Mouse (Mus musculus) forebrain, postnatal 0 days (tissue): ENCODE data around the gene Clec16a. TPM values are rescaled to one million over a fixed set of nuclear protein-coding genes. Genes with fewer than 3 reads are reported as not detected.
A peak's percentile ranks its signal among the peaks of the same experiment; 100 is the strongest.

ENCODE experiments used
- ATAC-seq: fragments of 200-750 bp; cut with Nextera tagmentation; 2 replicates; pipeline ENCODE4 v1.8.0; 2017; ENCODE audit warnings: mild to moderate bottlenecking, moderate library complexity
- DNase-seq: peaks from one replicate; pipeline ENCODE4 v3.0.0-alpha.2; 2015
- H3K27ac ChIP-seq: fragments of 300-500 bp; sonication (generic); 2 replicates; pipeline ENCODE4 v1.5.1; 2014; ENCODE audit warnings: low read depth, mild to moderate bottlenecking, antibody characterized with exemption, low read length, moderate library complexity, mixed read lengths
- H3K27me3 ChIP-seq: fragments of 300-500 bp; sonication (generic); 2 replicates; pipeline ENCODE4 v1.6.1; 2014; ENCODE audit warnings: mild to moderate bottlenecking, low read length, mixed read lengths; ENCODE audit not compliant: insufficient read depth
- H3K36me3 ChIP-seq: fragments of 300-500 bp; sonication (generic); 2 replicates; pipeline ENCODE4 v1.6.1; 2014; ENCODE audit warnings: mild to moderate bottlenecking, moderate library complexity; ENCODE audit not compliant: insufficient read depth
- H3K4me1 ChIP-seq: fragments of 300-500 bp; sonication (generic); 2 replicates; pipeline ENCODE4 v1.6.1; 2014; ENCODE audit warnings: antibody characterized with exemption; ENCODE audit not compliant: insufficient read depth
- H3K4me2 ChIP-seq: fragments of 300-500 bp; sonication (generic); 2 replicates; pipeline ENCODE4 v1.6.1; 2014; ENCODE audit warnings: low read depth, mild to moderate bottlenecking, moderate library complexity
- H3K4me3 ChIP-seq: fragments of 300-500 bp; sonication (generic); 2 replicates; pipeline ENCODE4 v1.5.1; 2014; ENCODE audit warnings: low read depth, low read length, mixed read lengths
- H3K9ac ChIP-seq: fragments of 300-500 bp; sonication (generic); 2 replicates; pipeline ENCODE4 v1.6.1; 2014; ENCODE audit warnings: mild to moderate bottlenecking
- H3K9me3 ChIP-seq: fragments of 300-500 bp; sonication (generic); 2 replicates; pipeline ENCODE4 v1.6.1; 2016; ENCODE audit warnings: low read length
- CTCF ChIP-seq: sonication (generic); IDR thresholded peaks from 2 replicates; pipeline ENCODE4 v1.5.1; 2016; ENCODE audit warnings: antibody characterized with exemption, control low read depth, low read depth
- WGBS: fragments of 180-500 bp; shearing (Covaris S2); extraction: QIAGEN DNeasy Blood & Tissue Kit; methylation state at CpG from one replicate; pipeline ENCODE4 v1.1.7; 2014; 5-methylcytosine and 5-hydroxymethylcytosine counted together
- polyA plus RNA-seq: library from polyadenylated mRNA; unstranded; fragments of >200 nt; fragmentation: Nextera tagmentation; extraction: Ambion mirVana; gene quantifications from 2 replicates; pipeline ENCODE4 v1.2.1, GENCODE M21; 2015
- total RNA-seq: library from RNA; depleted of rRNA; stranded (reverse); fragments of >200 nt; gene quantifications from 2 replicates; pipeline ENCODE4 v1.2.3, GENCODE M21; 2014; rRNA removed

Clec16a gene
- total and polyA plus RNA-seq, 2 experiments from 2014 or later = 52.3 to 65.8 TPM

DNA sequence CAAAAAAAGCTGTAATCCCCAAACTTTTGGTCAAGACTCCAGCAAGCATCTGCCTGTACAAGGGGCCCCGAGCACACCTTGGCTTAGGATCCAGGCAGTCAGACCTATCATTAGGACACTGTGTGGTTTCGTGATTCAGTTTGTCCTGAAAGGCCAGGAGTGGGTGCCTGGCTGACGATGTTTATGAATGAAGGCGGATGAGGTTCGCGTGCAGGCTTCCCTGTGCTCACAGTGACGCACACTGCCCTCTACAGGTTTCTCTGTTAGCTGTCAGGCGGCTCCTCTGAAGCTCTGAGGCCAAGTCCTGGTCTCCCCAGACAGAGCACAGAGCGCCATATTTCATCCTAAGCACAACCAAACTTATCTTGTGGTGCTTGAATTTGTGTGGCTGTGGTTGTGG, 241.1 kb downstream of the Clec16a start:
- H3K4me1 ChIP-seq = no peaks in the 10 kb centered on the region
- ATAC-seq = peak; percentile 62
- peak overlapping the region; percentile 64 for H3K4me3 ChIP-seq
- TF ChIP-seq CTCF = peak; percentile 91
- H3K4me2 ChIP-seq = peak overlapping the region; percentile 99
- peak; percentile 92 for DNase-seq
- no peaks in the 10 kb centered on the region for H3K36me3 ChIP-seq
- H3K27ac ChIP-seq = peak overlapping the region; percentile 76
- no peaks in the 10 kb centered on the region for H3K9me3 ChIP-seq
- WGBS = 0% methylated on average over 9 of the region's 9 CpGs
- H3K9ac ChIP-seq = peak overlapping the region; percentile 62
- peaks cover 5% of the 10 kb centered on the region; the same call in 1 of the 2 replicates for H3K27me3 ChIP-seq

DNA sequence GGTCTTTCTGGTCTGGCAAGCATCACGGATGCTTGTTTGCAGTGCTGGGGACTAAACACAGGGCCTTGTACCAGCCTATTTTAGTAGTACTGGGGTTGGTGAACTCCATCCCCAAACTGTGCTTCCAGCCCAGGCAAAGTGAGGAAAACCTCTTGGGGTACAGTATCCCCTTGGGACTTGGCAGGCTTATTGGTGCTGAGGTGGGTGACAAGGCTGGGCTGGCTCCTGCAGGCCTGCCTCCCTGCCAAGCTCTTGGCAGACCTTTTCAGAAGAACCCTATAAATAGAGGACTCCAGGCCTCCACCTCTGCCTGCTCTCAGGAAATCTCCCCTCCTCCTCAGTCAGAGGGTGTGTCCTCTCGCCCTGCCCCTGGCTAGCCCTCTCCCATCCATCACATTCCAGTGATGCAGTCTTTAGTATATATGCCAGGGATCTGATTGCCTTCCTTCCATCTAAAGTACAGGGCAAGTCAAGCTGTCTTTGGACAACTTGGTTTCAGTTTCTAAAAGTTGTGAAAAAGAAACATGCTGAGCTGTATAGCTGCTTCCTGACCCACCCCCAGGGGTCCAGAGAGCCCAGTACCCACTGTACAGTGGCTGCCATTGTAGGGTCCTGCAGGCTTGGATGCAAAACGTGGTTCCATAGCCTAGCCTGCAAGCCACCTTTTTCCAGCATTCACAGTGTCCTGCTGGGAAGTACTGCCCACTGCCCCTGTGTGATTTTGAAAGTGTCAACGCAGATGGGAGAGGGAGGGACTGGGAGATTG, 241.8 kb downstream of the Clec16a start:
- DNase-seq = no peak
- WGBS = 73% methylated on average over 4 of the region's 4 CpGs
- H3K4me2 ChIP-seq = no peak overlapping the region

DNA sequence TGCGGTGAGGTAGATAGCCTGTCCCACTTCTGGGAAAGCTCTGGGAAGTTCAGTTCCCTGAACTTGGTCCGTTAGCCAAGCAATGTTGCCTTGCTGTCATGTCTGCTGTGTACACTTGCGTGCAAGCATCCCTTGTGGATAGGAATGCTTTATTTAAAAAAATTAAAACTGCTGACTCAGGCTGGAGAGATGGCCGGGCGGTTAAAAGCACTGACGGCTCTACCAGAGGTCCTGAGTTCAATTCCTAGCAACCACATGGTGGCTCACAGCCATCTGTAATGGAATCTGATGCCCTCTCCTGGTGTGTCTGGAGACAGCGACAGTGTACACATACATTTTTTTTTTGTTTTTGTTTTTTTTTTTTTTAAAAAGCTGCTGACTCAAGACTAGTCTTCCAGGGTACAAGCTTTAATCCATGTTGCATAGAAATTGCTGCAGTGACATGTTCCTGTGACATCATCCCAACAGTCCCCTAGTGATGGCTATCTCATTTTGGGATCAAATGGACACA, 242.5 kb downstream of the Clec16a start:
- no peak overlapping the region for H3K9ac ChIP-seq
- no peaks in the 10 kb centered on the region for H3K36me3 ChIP-seq
- H3K27ac ChIP-seq = no peak overlapping the region
- 86% methylated on average over 7 of the region's 7 CpGs for WGBS
- H3K27me3 ChIP-seq = peaks cover 5% of the 10 kb centered on the region; the same call in 1 of the 2 replicates
- no peak overlapping the region for H3K4me3 ChIP-seq
- no peak for TF ChIP-seq CTCF
- no peak for ATAC-seq
- H3K4me1 ChIP-seq = no peaks in the 10 kb centered on the region
- no peaks in the 10 kb centered on the region for H3K9me3 ChIP-seq
- H3K4me2 ChIP-seq = no peak overlapping the region
- DNase-seq = no peak

More for the DNA sequence above, 241.8 kb downstream of the Clec16a start:
- Histone ChIP-seq H3K4me3 (no peak overlapping the region), H3K9me3 (no peaks in the 10 kb centered on the region), H3K27me3 (peaks cover 5% of the 10 kb centered on the region; the same call in 1 of the 2 replicates), H3K36me3 (no peaks in the 10 kb centered on the region), H3K27ac (no peak overlapping the region), H3K9ac (no peak overlapping the region), H3K4me1 (no peaks in the 10 kb centered on the region)
- ATAC-seq = no peak
- TF ChIP-seq CTCF = no peak

DNA sequence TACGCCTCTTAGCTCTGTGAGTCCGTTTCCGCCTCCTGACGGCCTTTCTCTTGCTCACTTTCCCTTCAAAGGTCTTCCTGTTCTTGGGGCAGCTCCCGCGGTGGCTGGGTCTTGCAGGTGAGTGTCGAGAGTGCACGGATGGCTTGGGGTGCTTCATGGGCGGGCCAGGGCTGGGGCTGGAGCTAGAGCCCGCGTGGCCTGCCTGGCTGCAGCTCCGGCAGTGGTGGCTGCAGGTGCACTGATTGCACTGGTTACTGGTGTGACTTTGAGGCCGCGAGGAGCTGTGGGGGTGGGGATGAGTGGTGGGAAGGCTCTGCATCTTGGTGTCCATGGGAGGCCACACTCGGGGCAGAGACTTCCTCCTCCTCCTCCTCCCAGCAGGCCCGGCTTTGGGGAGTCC, 243.1 kb downstream of the Clec16a start, which contains the start of gene Tnp2:
Gene Tnp2 (minus strand): TSS at position 390 of the 400 bp plus-strand sequence.
- Histone ChIP-seq H3K4me3 (no peak within 1 kb of the TSS), H3K9me3 (no peaks in the 10 kb centered on the region), H3K4me1 (no peaks in the 10 kb centered on the region), H3K4me2 (no peak within 1 kb of the TSS), H3K9ac (no peak within 1 kb of the TSS), H3K27me3 (peaks cover 5% of the 10 kb centered on the region; the same call in 1 of the 2 replicates), H3K36me3 (no peaks in the 10 kb centered on the region), H3K27ac (no peak within 1 kb of the TSS)
- WGBS = 62% methylated on average over 16 of the region's 16 CpGs
- DNase-seq (no peak), ATAC-seq (no peak)
- no peak for TF ChIP-seq CTCF

DNA sequence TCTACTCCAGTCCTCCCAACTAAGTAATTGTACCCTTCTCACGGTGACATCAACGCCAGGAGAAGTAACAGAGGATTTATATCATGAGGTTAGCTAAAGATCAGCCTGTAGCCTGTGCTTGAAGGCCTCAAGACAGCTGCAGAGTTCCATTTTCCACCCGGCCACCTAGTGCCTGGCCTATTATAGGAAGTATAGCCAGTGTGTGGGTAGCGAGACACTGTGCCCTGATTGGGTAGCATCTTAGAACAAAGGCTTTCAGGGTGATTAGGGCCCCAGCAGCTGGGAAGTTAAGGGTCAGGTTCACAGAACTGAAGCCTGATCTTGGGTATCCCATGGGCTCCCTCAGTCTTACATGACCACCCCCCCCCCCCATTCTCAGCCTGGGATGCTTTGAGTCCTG, 243.7 kb downstream of the Clec16a start:
- DNase-seq (no peak), ATAC-seq (no peak)
- Histone ChIP-seq H3K4me1 (no peaks in the 10 kb centered on the region), H3K9ac (no peak overlapping the region), H3K27me3 (peaks cover 3% of the 10 kb centered on the region; the same call in 1 of the 2 replicates), H3K9me3 (no peaks in the 10 kb centered on the region), H3K27ac (no peak overlapping the region), H3K36me3 (no peaks in the 10 kb centered on the region), H3K4me3 (no peak overlapping the region), H3K4me2 (no peak overlapping the region)
- 58% methylated on average over 4 of the region's 4 CpGs for WGBS
- no peak for TF ChIP-seq CTCF

DNA sequence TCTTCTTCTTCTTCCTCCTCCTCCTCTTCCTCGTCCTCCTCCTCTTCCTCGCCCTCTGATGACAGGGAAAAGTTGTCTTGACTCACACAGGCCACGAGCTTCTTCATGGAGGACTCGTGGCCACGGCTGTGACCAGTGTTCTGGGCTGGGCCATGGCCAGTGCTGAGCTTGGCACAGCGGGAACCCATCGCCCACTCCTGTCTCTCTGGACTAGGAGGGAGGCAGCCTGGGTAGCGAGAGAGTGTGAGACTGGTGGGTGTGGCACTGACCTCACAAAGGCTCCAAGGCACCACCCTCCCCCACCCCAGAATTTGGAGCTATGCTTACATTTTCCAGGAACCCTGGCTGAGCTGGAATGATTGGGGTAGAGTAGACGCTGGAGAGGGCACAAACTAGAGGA, 245.6 kb downstream of the Clec16a start, which contains the start of gene Prm3:
Gene Prm3 (minus strand): TSS at position 213 of the 400 bp plus-strand sequence.
- H3K9me3 ChIP-seq = no peaks in the 10 kb centered on the region
- H3K27ac ChIP-seq = no peak within 1 kb of the TSS
- no peak for TF ChIP-seq CTCF
- WGBS = 78% methylated on average over 9 of the region's 9 CpGs
- no peaks in the 10 kb centered on the region for H3K27me3 ChIP-seq
- H3K4me2 ChIP-seq = no peak within 1 kb of the TSS
- DNase-seq = no peak
- no peaks in the 10 kb centered on the region for H3K4me1 ChIP-seq
- ATAC-seq = no peak
- no peak within 1 kb of the TSS for H3K4me3 ChIP-seq
- no peak within 1 kb of the TSS for H3K9ac ChIP-seq
- H3K36me3 ChIP-seq = no peaks in the 10 kb centered on the region

Other genes starting within 250 kb of the Clec16a start
- 11.3 and 12.1 TPM in 2 replicates for gene Emp2, start 231.4 kb upstream of the Clec16a start, total RNA-seq
- gene Emp2, start 231.4 kb upstream of the Clec16a start, polyA plus RNA-seq = 13.2 and 18.5 TPM in 2 replicates
- gene Tekt5, start 149.8 kb upstream of the Clec16a start, total RNA-seq = 3.9 and 5.4 TPM in 2 replicates
- 8.7 and 11.8 TPM in 2 replicates for gene Tekt5, start 149.8 kb upstream of the Clec16a start, polyA plus RNA-seq
- gene Nubp1, start 133.4 kb upstream of the Clec16a start, total RNA-seq = 32.1 and 34.5 TPM in 2 replicates
- 25.7 and 32.2 TPM in 2 replicates for gene Nubp1, start 133.4 kb upstream of the Clec16a start, polyA plus RNA-seq
- 61.9 and 78.1 TPM in 2 replicates for gene Tvp23a, start 98.0 kb upstream of the Clec16a start, total RNA-seq
- gene Tvp23a, start 98.0 kb upstream of the Clec16a start, polyA plus RNA-seq = 37.6 and 46.3 TPM in 2 replicates
- gene Ciita, start 65.3 kb upstream of the Clec16a start, total RNA-seq = not detected in 2 replicates
- 0.06 and 0.10 TPM in 2 replicates for gene Ciita, start 65.3 kb upstream of the Clec16a start, polyA plus RNA-seq
- gene Dexi, start 2.3 kb upstream of the Clec16a start, total RNA-seq = 23.9 and 24.6 TPM in 2 replicates
- gene Dexi, start 2.3 kb upstream of the Clec16a start, polyA plus RNA-seq = 16.1 and 16.2 TPM in 2 replicates
- 1.5 and 4.0 TPM in 2 replicates for gene Socs1, start 240.2 kb downstream of the Clec16a start, total RNA-seq
- gene Socs1, start 240.2 kb downstream of the Clec16a start, polyA plus RNA-seq = 2.6 and 2.7 TPM in 2 replicates
- not detected in 2 replicates for gene Tnp2, start 243.3 kb downstream of the Clec16a start, total RNA-seq
- gene Tnp2, start 243.3 kb downstream of the Clec16a start, polyA plus RNA-seq = not detected in 2 replicates
- not detected in 2 replicates for gene Prm3, start 245.6 kb downstream of the Clec16a start, total RNA-seq
- gene Prm3, start 245.6 kb downstream of the Clec16a start, polyA plus RNA-seq = not detected in 2 replicates